Mouse (Mus musculus): ENCODE results near the gene Plpp1. TPM values are rescaled to one million over a fixed set of nuclear protein-coding genes. Genes with fewer than 3 reads are reported as not detected.

The Plpp1 gene
- polyA plus RNA-seq, 1 experiment, result 31.5 TPM

GRCm38 (mm10) chr13:112775856-112776255, 24.7 kb upstream of the Plpp1 start:
- TF ChIP-seq CTCF (IDR thresholded peaks at IDR 0.05; ENCODE audit: borderline replicate concordance, extremely low read depth, insufficient read depth, insufficient read length), result no peak
- no peak for TF ChIP-seq POLR2A (IDR thresholded peaks at IDR 0.05; ENCODE audit: borderline replicate concordance, extremely low read depth, insufficient read depth, insufficient read length, poor library complexity, severe bottlenecking)
- DNase-seq (ENCODE audit: low read depth), result no peak

GRCm38 (mm10) chr13:112778407-112778806, 22.2 kb upstream of the Plpp1 start:
- TF ChIP-seq POLR2A (IDR thresholded peaks at IDR 0.05; ENCODE audit: borderline replicate concordance, extremely low read depth, insufficient read depth, insufficient read length, poor library complexity, severe bottlenecking) (no peak), CTCF (IDR thresholded peaks at IDR 0.05; ENCODE audit: borderline replicate concordance, extremely low read depth, insufficient read depth, insufficient read length) (no peak)
- no peak for DNase-seq (ENCODE audit: low read depth)

DNA sequence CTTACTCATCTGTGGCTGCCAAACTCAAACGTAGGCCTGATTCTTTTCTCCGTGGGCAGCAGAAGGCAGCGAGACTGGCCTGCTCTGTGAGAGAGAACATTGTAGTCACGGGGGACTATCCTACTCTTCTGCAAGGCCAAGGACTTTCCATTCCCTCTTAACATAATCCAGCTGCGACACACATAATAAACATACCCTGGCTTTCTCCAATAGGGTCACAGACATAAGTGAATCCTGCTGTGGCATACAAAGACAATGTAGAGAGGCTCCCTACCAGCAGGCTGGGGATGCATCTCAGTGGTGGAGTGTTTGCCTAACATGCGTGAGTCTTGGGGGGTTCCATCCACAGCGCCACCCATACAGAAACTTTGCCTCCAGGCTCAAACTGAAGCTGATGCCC, 15.3 kb upstream of the Plpp1 start:
- no peak for TF ChIP-seq CTCF (IDR thresholded peaks at IDR 0.05; ENCODE audit: borderline replicate concordance, extremely low read depth, insufficient read depth, insufficient read length)
- TF ChIP-seq POLR2A (IDR thresholded peaks at IDR 0.05; ENCODE audit: borderline replicate concordance, extremely low read depth, insufficient read depth, insufficient read length, poor library complexity, severe bottlenecking), result no peak
- no peak for DNase-seq (ENCODE audit: low read depth)

DNA sequence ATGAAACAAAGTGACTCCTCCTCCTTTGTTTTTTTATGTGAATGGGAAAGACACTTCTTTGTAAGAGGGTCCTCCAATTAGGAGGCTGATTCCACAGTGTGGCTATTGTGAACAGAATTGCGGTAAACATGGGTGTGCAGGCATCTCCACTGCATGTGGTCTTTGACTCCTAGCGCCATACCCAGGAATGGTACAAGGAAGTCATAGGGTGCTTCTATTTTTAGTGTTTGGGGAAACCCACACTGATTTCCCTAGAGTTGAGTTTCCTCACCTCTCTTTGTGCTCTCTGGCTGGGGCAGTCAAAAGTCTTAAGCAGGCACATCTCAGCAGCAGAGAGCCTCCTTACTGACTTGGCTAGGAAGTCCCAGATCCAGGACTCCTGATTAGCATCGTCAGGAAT, 14.4 kb upstream of the Plpp1 start:
- TF ChIP-seq CTCF (IDR thresholded peaks at IDR 0.05; ENCODE audit: borderline replicate concordance, extremely low read depth, insufficient read depth, insufficient read length) (no peak), POLR2A (IDR thresholded peaks at IDR 0.05; ENCODE audit: borderline replicate concordance, extremely low read depth, insufficient read depth, insufficient read length, poor library complexity, severe bottlenecking) (no peak)
- no peak for DNase-seq (ENCODE audit: low read depth)

- DNase-seq (ENCODE audit: low read depth), result no peak
- no peak for TF ChIP-seq CTCF (IDR thresholded peaks at IDR 0.05; ENCODE audit: borderline replicate concordance, extremely low read depth, insufficient read depth, insufficient read length)
- TF ChIP-seq POLR2A (IDR thresholded peaks at IDR 0.05; ENCODE audit: borderline replicate concordance, extremely low read depth, insufficient read depth, insufficient read length, poor library complexity, severe bottlenecking), result no peak
These were observed 13.6 kb upstream of the Plpp1 start for GRCm38 (mm10) chr13:112786942-112787533.

- TF ChIP-seq CTCF (IDR thresholded peaks at IDR 0.05; ENCODE audit: borderline replicate concordance, extremely low read depth, insufficient read depth, insufficient read length) (no peak), POLR2A (IDR thresholded peaks at IDR 0.05; ENCODE audit: borderline replicate concordance, extremely low read depth, insufficient read depth, insufficient read length, poor library complexity, severe bottlenecking) (no peak)
- DNase-seq (ENCODE audit: low read depth), result no peak
These were observed 9.8 kb upstream of the Plpp1 start for GRCm38 (mm10) chr13:112790774-112791173.

DNA sequence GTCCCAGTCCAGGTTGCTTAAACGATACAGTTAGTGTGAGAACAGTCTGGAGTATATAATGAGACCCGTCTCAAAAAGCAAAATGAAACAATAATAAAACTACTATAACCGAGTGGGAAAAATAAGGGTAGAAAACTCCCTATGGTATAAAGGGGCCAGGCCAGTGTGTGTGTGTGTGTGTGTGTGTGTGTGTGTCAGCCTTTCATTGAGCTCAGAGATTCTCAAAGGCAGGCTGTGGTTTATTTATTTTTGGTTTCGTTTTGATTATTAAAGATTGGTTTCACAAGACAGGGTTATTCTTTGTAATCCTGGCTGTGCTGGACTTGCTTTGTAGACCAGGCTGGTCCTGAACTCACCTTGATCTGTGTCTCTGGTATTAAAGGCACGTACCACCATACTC, 8.7 kb upstream of the Plpp1 start:
- no peak for DNase-seq (ENCODE audit: low read depth)
- no peak for TF ChIP-seq CTCF (IDR thresholded peaks at IDR 0.05; ENCODE audit: borderline replicate concordance, extremely low read depth, insufficient read depth, insufficient read length)
- no peak for TF ChIP-seq POLR2A (IDR thresholded peaks at IDR 0.05; ENCODE audit: borderline replicate concordance, extremely low read depth, insufficient read depth, insufficient read length, poor library complexity, severe bottlenecking)

DNA sequence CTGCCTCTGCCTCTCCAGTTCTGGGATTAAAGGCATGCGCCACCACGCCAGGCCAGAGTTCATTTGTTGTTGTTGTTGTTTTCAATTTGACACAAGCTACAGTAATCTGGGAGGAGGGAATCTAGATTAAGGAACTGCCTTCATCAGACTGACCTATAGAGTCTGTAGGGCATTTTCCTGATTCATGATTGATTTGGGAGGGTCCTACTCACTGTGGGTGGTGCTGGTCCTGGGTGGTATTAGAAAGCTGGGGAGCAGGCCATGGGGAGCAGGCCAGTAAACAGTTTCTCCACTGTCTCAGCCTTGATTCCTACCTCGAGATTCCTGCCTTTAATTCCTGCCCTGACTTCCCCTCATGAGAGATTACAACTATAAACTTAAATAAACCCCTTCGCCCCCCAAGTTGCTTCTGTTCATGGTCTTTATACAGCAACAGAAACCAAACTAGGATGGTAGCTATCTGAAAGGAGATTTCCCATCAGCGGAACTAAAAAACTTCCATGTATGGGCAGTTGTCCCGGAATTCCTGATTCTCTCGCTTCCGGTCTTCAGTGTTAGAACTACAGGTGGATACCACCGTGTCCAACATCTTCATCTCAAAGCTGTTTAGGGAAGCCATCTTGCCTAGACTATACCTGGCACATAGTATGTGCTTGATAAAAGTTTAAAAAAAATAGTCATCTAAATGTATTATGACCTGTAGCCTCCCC, 2.2 kb upstream of the Plpp1 start:
- no peak for DNase-seq (ENCODE audit: low read depth)
- TF ChIP-seq CTCF (IDR thresholded peaks at IDR 0.05; ENCODE audit: borderline replicate concordance, extremely low read depth, insufficient read depth, insufficient read length), result no peak
- no peak for TF ChIP-seq POLR2A (IDR thresholded peaks at IDR 0.05; ENCODE audit: borderline replicate concordance, extremely low read depth, insufficient read depth, insufficient read length, poor library complexity, severe bottlenecking)

DNA sequence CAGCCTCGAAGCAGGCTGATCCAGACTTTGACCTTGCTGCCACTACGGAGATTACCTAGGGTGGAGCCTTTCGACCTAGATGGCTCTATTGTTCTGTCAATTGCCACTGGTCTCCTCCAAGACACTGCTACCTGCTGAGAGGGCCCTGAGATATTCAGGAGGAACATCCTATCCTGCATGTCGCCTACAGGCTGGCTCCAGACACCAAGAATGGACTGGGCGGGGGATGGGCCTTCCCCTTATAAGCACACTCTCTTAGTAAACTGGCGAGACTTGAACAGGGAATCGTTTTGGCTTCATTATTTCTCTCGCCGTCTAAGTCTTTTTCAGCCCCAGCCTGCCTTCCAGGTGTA, 1.7 kb upstream of the Plpp1 start:
- TF ChIP-seq CTCF (IDR thresholded peaks at IDR 0.05; ENCODE audit: borderline replicate concordance, extremely low read depth, insufficient read depth, insufficient read length), result no peak
- TF ChIP-seq POLR2A (IDR thresholded peaks at IDR 0.05; ENCODE audit: borderline replicate concordance, extremely low read depth, insufficient read depth, insufficient read length, poor library complexity, severe bottlenecking), result no peak
- no peak for DNase-seq (ENCODE audit: low read depth)

GRCm38 (mm10) chr13:112799721-112800241, 811 bp upstream of the Plpp1 start:
- DNase-seq (ENCODE audit: low read depth), result no peak
- TF ChIP-seq POLR2A (IDR thresholded peaks at IDR 0.05; ENCODE audit: borderline replicate concordance, extremely low read depth, insufficient read depth, insufficient read length, poor library complexity, severe bottlenecking) (no peak), CTCF (IDR thresholded peaks at IDR 0.05; ENCODE audit: borderline replicate concordance, extremely low read depth, insufficient read depth, insufficient read length) (no peak)

DNA sequence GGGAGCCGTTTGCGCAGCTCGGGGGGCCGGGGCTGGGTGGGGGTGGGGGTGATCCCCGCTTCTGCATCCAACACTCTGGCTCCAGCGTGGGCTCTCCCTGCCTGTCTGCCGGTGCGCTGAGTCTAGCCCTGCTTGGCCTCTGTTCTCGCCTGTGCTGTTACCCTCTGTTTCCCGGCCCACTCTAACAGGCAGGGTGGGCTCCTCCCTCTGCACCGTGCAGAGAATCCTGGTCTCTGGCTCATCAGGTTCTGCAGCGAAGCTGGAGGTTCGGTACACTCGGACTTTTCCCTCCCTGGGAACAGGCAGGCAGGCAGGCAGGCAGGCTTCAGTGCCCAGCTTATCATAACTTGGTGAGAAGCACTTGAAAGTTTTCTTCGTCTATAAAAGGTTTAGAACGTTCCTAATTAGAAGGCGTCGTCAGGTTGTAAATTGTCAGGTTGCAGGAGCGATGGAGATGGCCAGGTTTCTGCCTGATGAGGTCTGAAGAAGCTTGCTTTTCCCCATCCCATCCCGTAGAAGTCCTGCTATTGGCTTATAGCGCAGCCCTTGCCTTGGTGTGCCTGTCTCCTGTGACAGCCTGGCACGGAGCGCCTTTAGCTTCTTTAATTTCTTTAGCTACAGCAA, 901 bp downstream of the Plpp1 start:
- TF ChIP-seq CTCF (IDR thresholded peaks at IDR 0.05; ENCODE audit: borderline replicate concordance, extremely low read depth, insufficient read depth, insufficient read length) (no peak), POLR2A (IDR thresholded peaks at IDR 0.05; ENCODE audit: borderline replicate concordance, extremely low read depth, insufficient read depth, insufficient read length, poor library complexity, severe bottlenecking) (no peak)
- DNase-seq (ENCODE audit: low read depth), result peak; percentile 50
